Mouse (Mus musculus): ENCODE measurements at regions not wholly inside any gene's neighbourhood (a gene's known extent, or its start where the extent isn't known, plus 50 kb on each side); places are given as distances from the start of the nearest gene placed in this dataset.

- Histone ChIP-seq H3K27me3 (ENCODE audit: control insufficient read depth, insufficient read depth, low read length) (no peaks in the 10 kb centered on the region), H3K4me1 (ENCODE audit: control insufficient read depth, insufficient read depth, low read length) (no peaks in the 10 kb centered on the region), H3K4me3 (replicated peaks; ENCODE audit: insufficient read depth, low read depth, low read length) (no peak overlapping the region), H3K27ac (ENCODE audit: insufficient read depth, low read length) (no peak overlapping the region)
- WGBS, result 93% methylated on average over 23 of the region's 23 CpGs
- no peak for DNase-seq
- no peak for TF ChIP-seq CTCF (IDR thresholded peaks at IDR 0.05; ENCODE audit: borderline replicate concordance, insufficient read depth, low read depth, low read length)
- no peak for TF ChIP-seq POLR2A (IDR thresholded peaks at IDR 0.05; ENCODE audit: borderline replicate concordance, insufficient read depth, low read length)
Observed at GRCm38 (mm10) chr5:106181726-106182125, 276.2 kb downstream of the Barhl2 start.

GRCm38 (mm10) chr5:106172162-106172561 lies 285.8 kb downstream of the Barhl2 start:
- TF ChIP-seq POLR2A (IDR thresholded peaks at IDR 0.05; ENCODE audit: borderline replicate concordance, insufficient read depth, low read length) (no peak), CTCF (IDR thresholded peaks at IDR 0.05; ENCODE audit: borderline replicate concordance, insufficient read depth, low read depth, low read length) (no peak)
- H3K27ac ChIP-seq (ENCODE audit: insufficient read depth, low read length), result no peak overlapping the region
- no peak overlapping the region for H3K4me3 ChIP-seq (replicated peaks; ENCODE audit: insufficient read depth, low read depth, low read length)
- no peaks in the 10 kb centered on the region for H3K27me3 ChIP-seq (ENCODE audit: control insufficient read depth, insufficient read depth, low read length)
- H3K4me1 ChIP-seq (ENCODE audit: control insufficient read depth, insufficient read depth, low read length), result no peaks in the 10 kb centered on the region
- DNase-seq, result no peak
- 33% methylated on average over 3 of the region's 3 CpGs for WGBS

- Histone ChIP-seq H3K27ac (ENCODE audit: insufficient read depth, low read length) (no peak overlapping the region), H3K27me3 (ENCODE audit: control insufficient read depth, insufficient read depth, low read length) (no peaks in the 10 kb centered on the region), H3K4me3 (replicated peaks; ENCODE audit: insufficient read depth, low read depth, low read length) (no peak overlapping the region), H3K4me1 (ENCODE audit: control insufficient read depth, insufficient read depth, low read length) (no peaks in the 10 kb centered on the region)
- TF ChIP-seq POLR2A (IDR thresholded peaks at IDR 0.05; ENCODE audit: borderline replicate concordance, insufficient read depth, low read length), result no peak
- TF ChIP-seq CTCF (IDR thresholded peaks at IDR 0.05; ENCODE audit: borderline replicate concordance, insufficient read depth, low read depth, low read length), result no peak
- no peak for DNase-seq
- 94% methylated on average over 4 of the region's 4 CpGs for WGBS
Observed at GRCm38 (mm10) chr5:106170405-106170804, 287.6 kb downstream of the Barhl2 start.

GRCm38 (mm10) chr5:106167556-106167955 lies 290.4 kb downstream of the Barhl2 start:
- WGBS, result 71% methylated on average over 11 of the region's 11 CpGs
- H3K27me3 ChIP-seq (ENCODE audit: control insufficient read depth, insufficient read depth, low read length), result no peaks in the 10 kb centered on the region
- TF ChIP-seq POLR2A (IDR thresholded peaks at IDR 0.05; ENCODE audit: borderline replicate concordance, insufficient read depth, low read length) (no peak), CTCF (IDR thresholded peaks at IDR 0.05; ENCODE audit: borderline replicate concordance, insufficient read depth, low read depth, low read length) (no peak)
- no peak overlapping the region for H3K27ac ChIP-seq (ENCODE audit: insufficient read depth, low read length)
- H3K4me3 ChIP-seq (replicated peaks; ENCODE audit: insufficient read depth, low read depth, low read length), result no peak overlapping the region
- DNase-seq, result no peak
- H3K4me1 ChIP-seq (ENCODE audit: control insufficient read depth, insufficient read depth, low read length), result no peaks in the 10 kb centered on the region

GRCm38 (mm10) chr5:106166266-106166665 lies 289.9 kb downstream of the Zfp326 start:
- DNase-seq, result peak in 1 of 2 experiments; percentile 18
- no peak overlapping the region for H3K27ac ChIP-seq (ENCODE audit: insufficient read depth, low read length)
- H3K4me1 ChIP-seq (ENCODE audit: control insufficient read depth, insufficient read depth, low read length), result no peaks in the 10 kb centered on the region
- H3K27me3 ChIP-seq (ENCODE audit: control insufficient read depth, insufficient read depth, low read length), result no peaks in the 10 kb centered on the region
- TF ChIP-seq CTCF (IDR thresholded peaks at IDR 0.05; ENCODE audit: borderline replicate concordance, insufficient read depth, low read depth, low read length) (no peak), POLR2A (IDR thresholded peaks at IDR 0.05; ENCODE audit: borderline replicate concordance, insufficient read depth, low read length) (no peak)
- 59% methylated on average over 5 of the region's 5 CpGs for WGBS
- no peak overlapping the region for H3K4me3 ChIP-seq (replicated peaks; ENCODE audit: insufficient read depth, low read depth, low read length)

GRCm38 (mm10) chr5:106164190-106164589 lies 287.8 kb downstream of the Zfp326 start:
- WGBS, result 96% methylated on average over 8 of the region's 8 CpGs
- no peak overlapping the region for H3K27ac ChIP-seq (ENCODE audit: insufficient read depth, low read length)
- H3K4me1 ChIP-seq (ENCODE audit: control insufficient read depth, insufficient read depth, low read length), result no peaks in the 10 kb centered on the region
- no peaks in the 10 kb centered on the region for H3K27me3 ChIP-seq (ENCODE audit: control insufficient read depth, insufficient read depth, low read length)
- DNase-seq, result no peak
- TF ChIP-seq POLR2A (IDR thresholded peaks at IDR 0.05; ENCODE audit: borderline replicate concordance, insufficient read depth, low read length), result no peak
- TF ChIP-seq CTCF (IDR thresholded peaks at IDR 0.05; ENCODE audit: borderline replicate concordance, insufficient read depth, low read depth, low read length), result no peak
- no peak overlapping the region for H3K4me3 ChIP-seq (replicated peaks; ENCODE audit: insufficient read depth, low read depth, low read length)

- no peaks in the 10 kb centered on the region; the same call in 1 of the 2 replicates for H3K27me3 ChIP-seq (ENCODE audit: control insufficient read depth, insufficient read depth, low read length)
- H3K4me3 ChIP-seq (replicated peaks; ENCODE audit: insufficient read depth, low read depth, low read length), result no peak overlapping the region
- no peak for DNase-seq
- no peak for TF ChIP-seq CTCF (IDR thresholded peaks at IDR 0.05; ENCODE audit: borderline replicate concordance, insufficient read depth, low read depth, low read length)
- TF ChIP-seq POLR2A (IDR thresholded peaks at IDR 0.05; ENCODE audit: borderline replicate concordance, insufficient read depth, low read length), result no peak
- H3K4me1 ChIP-seq (ENCODE audit: control insufficient read depth, insufficient read depth, low read length), result no peaks in the 10 kb centered on the region
- 32% methylated on average over 12 of the region's 12 CpGs for WGBS
- H3K27ac ChIP-seq (ENCODE audit: insufficient read depth, low read length), result no peak overlapping the region
Observed at GRCm38 (mm10) chr5:106162981-106163653, 286.8 kb downstream of the Zfp326 start.

GRCm38 (mm10) chr5:106139109-106139508 lies 262.7 kb downstream of the Zfp326 start:
- Histone ChIP-seq H3K27ac (ENCODE audit: insufficient read depth, low read length) (no peak overlapping the region), H3K4me1 (ENCODE audit: control insufficient read depth, insufficient read depth, low read length) (no peaks in the 10 kb centered on the region), H3K27me3 (ENCODE audit: control insufficient read depth, insufficient read depth, low read length) (no peaks in the 10 kb centered on the region), H3K4me3 (replicated peaks; ENCODE audit: insufficient read depth, low read depth, low read length) (no peak overlapping the region)
- TF ChIP-seq POLR2A (IDR thresholded peaks at IDR 0.05; ENCODE audit: borderline replicate concordance, insufficient read depth, low read length) (no peak), CTCF (IDR thresholded peaks at IDR 0.05; ENCODE audit: borderline replicate concordance, insufficient read depth, low read depth, low read length) (no peak)
- DNase-seq, result no peak

All from cerebellum, adult 2 months (tissue).